Comparison of ENCODE assay signal across 8 mouse cellular contexts in genomic region chr9:108189787-108190679, GRCm38 (mm10). TPM values are rescaled to one million over a fixed set of nuclear protein-coding genes. Genes with fewer than 3 reads are reported as not detected.
DNase-seq lines count a peak whose midpoint lies in the region; ATAC-seq lines count a peak whose summit lies in the region.

Bsn (minus strand) TSS chr9:108190384.

- H3K4me2 ChIP-seq in intestine, embryonic 14.5 days (ENCODE audit: low read length), result peak within 1 kb of the TSS; percentile 82

- no peak within 1 kb of the TSS for H3K27ac ChIP-seq in intestine, embryonic 14.5 days (ENCODE audit: low read depth)
- H3K27ac ChIP-seq in midbrain, embryonic 10.5 days (replicated peaks), result peak within 1 kb of the TSS; percentile 84

- H3K36me3 ChIP-seq in intestine, embryonic 14.5 days (ENCODE audit: control insufficient read depth, insufficient read depth, low read length), result no peaks in the 10 kb centered on the region
- no peaks in the 10 kb centered on the region for H3K36me3 ChIP-seq in midbrain, embryonic 10.5 days

- H3K9ac ChIP-seq in intestine, embryonic 14.5 days (ENCODE audit: low read length), result 0 out of 2 replicates have a peak within 1 kb of the TSS, but pooled peaks have one; percentile 7

- WGBS in intestine, embryonic 14.5 days, result 3% methylated on average over 56 of the region's 91 CpGs
- WGBS in midbrain, embryonic 10.5 days, result 2% methylated on average over 84 of the region's 91 CpGs

- peak; percentile 71 for DNase-seq in adrenal gland, postnatal 25 days
- peak; percentile 98 for DNase-seq in cerebellum, postnatal 14 days
- peak; percentile 64 to 70 for DNase-seq in frontal cortex, postnatal 14 days (ENCODE audit: low spot score in 2 of 2)
- DNase-seq in intestine, embryonic 14.5 days (ENCODE audit: low spot score), result peak; percentile 85
- peak; percentile 79 to 83 for DNase-seq in left cerebral cortex, postnatal 36 days (ENCODE audit: low spot score in 2 of 2)
- DNase-seq in midbrain, embryonic 10.5 days (ENCODE audit: low spot score), result peak; percentile 89
- peak; percentile 81 for DNase-seq in right cerebral cortex, postnatal 25 days

- H3K4me1 ChIP-seq in intestine, embryonic 14.5 days (replicated peaks; ENCODE audit: control insufficient read depth, insufficient read depth, low read length), result no peaks in the 10 kb centered on the region
- peaks cover 18% of the 10 kb centered on the region for H3K4me1 ChIP-seq in midbrain, embryonic 10.5 days

- peaks cover 19% of the 10 kb centered on the region for H3K27me3 ChIP-seq in intestine, embryonic 14.5 days (replicated peaks; ENCODE audit: control insufficient read depth, insufficient read depth, low read length)
- H3K27me3 ChIP-seq in midbrain, embryonic 10.5 days (ENCODE audit: low read depth, poor library complexity, severe bottlenecking), result peaks cover 33% of the 10 kb centered on the region

- ATAC-seq in intestine, embryonic 14.5 days (replicated peaks; ENCODE audit: low FRiP score, low TSS enrichment, low read depth), result peak; percentile 42; the same call in 1 of the 2 replicates
- ATAC-seq in inflammation-experienced regulatory T-cells, adult 6 months, result no peak

- peak within 1 kb of the TSS; percentile 47 for H3K4me3 ChIP-seq in intestine, embryonic 14.5 days (ENCODE audit: low read depth, low read length)
- peak within 1 kb of the TSS; percentile 80 for H3K4me3 ChIP-seq in midbrain, embryonic 10.5 days

- no peaks in the 10 kb centered on the region for H3K9me3 ChIP-seq in intestine, embryonic 14.5 days (ENCODE audit: control insufficient read depth, low read length)
- H3K9me3 ChIP-seq in midbrain, embryonic 10.5 days (replicated peaks), result no peaks in the 10 kb centered on the region

- intact Hi-C loops in left cerebral cortex, postnatal 36 days (cut with DNase I), result loop anchor here (5.0 kb wide), 2 partner anchors 38 to 53 kb away; no protein-coding TSS in a partner anchor

RNA-seq across cellular contexts. Expression of gene Bsn, which starts in this region (rescaled TPM):
- 9.1 and 10.0 TPM in 2 replicates for total RNA-seq in adrenal gland, postnatal 25 days (2021)
- polyA plus RNA-seq in intestine, embryonic 14.5 days (2014; fragmentation: Nextera tagmentation; extraction: Ambion mirVana), result 4.1 and 4.6 TPM in 2 replicates
- 100 to 1,000 TPM; 269 to 307 TPM for total RNA-seq in left cerebral cortex, postnatal 36 days (2021)
- 1.1 and 1.7 TPM in 2 replicates for polyA plus RNA-seq in midbrain, embryonic 10.5 days (2016; fragmentation: Nextera tagmentation; extraction: Ambion mirVana)
- polyA plus RNA-seq in inflammation-experienced regulatory T-cells, adult 6 months (2017; shearing (Covaris generic)), result under 1 TPM; 0.09 to 0.59 (median 0.38) TPM

Comparison
In these comparisons a context has a peak if more than half of its experiments do, and no peak if none do; other contexts are left out.
1. RNA of gene Bsn (total RNA-seq): 269 to 307 TPM in left cerebral cortex, postnatal 36 days; 9.1 to 10.0 TPM in adrenal gland, postnatal 25 days; every median in the first group is over 10 times any median in the second.
2. Peak in every context shown above with its lines, with median percentiles within 50 percentile points of each other: DNase-seq.